Mouse (Mus musculus) intestine, embryonic 16.5 days (tissue): Measurements from ENCODE around the gene B4galnt1. TPM values are rescaled to one million over a fixed set of nuclear protein-coding genes. Genes with fewer than 3 reads are reported as not detected.
A peak's percentile ranks its signal among the peaks of the same experiment; 100 is the strongest.
"Not testable (repeated sequence)": the region's sequence is repeated elsewhere in the genome, so short reads cannot be mapped to it uniquely, and the experiment has no call there.

Experiments
- ATAC-seq: fragments of 200-750 bp; cut with Nextera tagmentation; 2 replicates; pipeline ENCODE4 v1.8.0; 2017; ENCODE audit warnings: moderate TSS enrichment, moderate library complexity
- H3K27ac ChIP-seq: fragments of 300-500 bp; sonication (generic); 2 replicates; pipeline ENCODE4 v1.5.1; 2014; ENCODE audit warnings: mild to moderate bottlenecking, low read length
- H3K27me3 ChIP-seq: fragments of 300-500 bp; sonication (generic); replicated peaks from 2 replicates; pipeline ENCODE4 v1.6.1; 2014; ENCODE audit warnings: low read length, control low read depth, mixed read lengths; ENCODE audit not compliant: control insufficient read depth, insufficient read depth
- H3K36me3 ChIP-seq: fragments of 300-500 bp; sonication (generic); 2 replicates; pipeline ENCODE4 v1.6.1; 2014; ENCODE audit warnings: low read length, control low read depth; ENCODE audit not compliant: control insufficient read depth, insufficient read depth
- H3K4me1 ChIP-seq: fragments of 300-500 bp; sonication (generic); 2 replicates; pipeline ENCODE4 v1.6.1; 2014; ENCODE audit warnings: low read length, control low read depth, mixed read lengths; ENCODE audit not compliant: control insufficient read depth, insufficient read depth
- H3K4me2 ChIP-seq: fragments of 300-500 bp; sonication (generic); 2 replicates; pipeline ENCODE4 v1.6.1; 2014; ENCODE audit warnings: low read depth, low read length, control low read depth
- H3K4me3 ChIP-seq: fragments of 300-500 bp; sonication (generic); 2 replicates; pipeline ENCODE4 v1.5.1; 2014; ENCODE audit warnings: mild to moderate bottlenecking, low read length
- H3K9ac ChIP-seq: fragments of 300-500 bp; sonication (generic); 2 replicates; pipeline ENCODE4 v1.6.1; 2014; ENCODE audit warnings: low read depth, low read length
- H3K9me3 ChIP-seq: fragments of 300-500 bp; sonication (generic); 2 replicates; pipeline ENCODE4 v1.6.1; 2016; ENCODE audit warnings: low read length, control low read depth; ENCODE audit not compliant: control insufficient read depth
- WGBS: fragments of 180-500 bp; shearing (Covaris S2); extraction: QIAGEN DNeasy Blood & Tissue Kit; methylation state at CpG from one replicate; pipeline ENCODE4 v1.1.7; 2014; 5-methylcytosine and 5-hydroxymethylcytosine counted together
- polyA plus RNA-seq: library from polyadenylated mRNA; unstranded; fragments of >200 nt; fragmentation: Nextera tagmentation; extraction: Ambion mirVana; gene quantifications from 2 replicates; pipeline ENCODE4 v1.2.1, GENCODE M21; 2015

The B4galnt1 gene
- polyA plus RNA-seq, 1 experiment from 2014 or later, result 65.6 TPM

DNA sequence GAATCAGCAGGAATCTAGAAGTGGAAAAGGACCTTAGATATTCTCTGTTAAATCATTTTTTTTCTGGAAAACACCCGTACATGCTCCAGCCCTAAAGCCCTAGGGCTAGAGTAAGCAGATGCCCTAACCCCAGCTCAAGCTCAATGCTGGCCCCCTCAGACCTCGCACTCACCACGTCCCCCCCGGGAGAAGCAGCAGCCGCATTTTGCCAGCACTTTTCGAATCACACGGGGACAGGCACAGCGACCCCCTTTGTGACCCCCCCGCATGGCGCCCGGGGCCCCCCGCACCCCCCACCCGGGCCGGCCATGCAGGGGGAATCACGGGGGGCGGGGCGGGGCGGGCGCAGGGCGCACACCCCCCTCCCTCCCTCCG is 23.0 kb downstream of the B4galnt1 start:
- 2% methylated on average over 14 of the region's 21 CpGs for WGBS

DNA sequence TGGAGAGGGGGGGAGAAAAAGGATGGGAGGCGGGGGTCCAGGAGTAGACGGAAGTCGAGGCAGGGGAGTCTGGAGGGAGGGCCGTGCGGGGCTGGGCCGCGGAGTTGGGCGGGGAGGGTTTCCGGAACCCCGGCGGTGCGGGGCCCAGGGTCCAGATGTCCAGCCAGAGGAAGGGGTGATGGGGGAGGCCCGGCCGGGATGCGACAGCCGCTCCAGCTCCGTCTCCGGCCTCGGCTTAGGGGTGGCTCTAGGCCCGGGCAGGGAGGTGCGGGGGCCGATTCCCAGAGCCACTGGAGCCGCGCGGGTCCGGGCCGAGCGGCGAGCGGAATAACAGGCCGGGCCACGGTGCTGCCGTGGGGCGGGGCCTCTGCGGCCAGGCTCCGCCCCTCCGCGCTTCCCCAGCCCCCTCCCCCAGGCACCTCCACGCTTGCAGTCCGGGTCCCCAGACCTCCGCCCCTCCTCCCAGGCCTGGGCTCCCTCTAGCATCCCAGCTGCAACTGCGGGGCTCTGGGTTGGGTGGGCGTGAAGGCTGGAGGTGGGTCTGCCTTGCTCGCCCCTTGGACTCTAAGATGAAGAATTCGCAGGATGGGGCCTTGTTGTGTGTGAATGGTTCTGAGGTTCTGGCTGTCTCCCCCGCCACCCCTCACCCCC is 23.6 kb downstream of the B4galnt1 start:
- H3K9ac ChIP-seq, result peak overlapping the region; percentile 75
- 0 out of 2 replicates have a peak, but pooled peaks cover 7% of the 10 kb centered on the region for H3K27me3 ChIP-seq
- under 1% methylated on average over 39 of the region's 46 CpGs for WGBS
- peak overlapping the region; percentile 65 for H3K4me3 ChIP-seq
- peaks cover 29% of the 10 kb centered on the region for H3K4me1 ChIP-seq
- H3K27ac ChIP-seq, result peak overlapping the region; percentile 89
- ATAC-seq, result peak; percentile 72
- peaks cover 11% of the 10 kb centered on the region; the same call in 1 of the 2 replicates for H3K36me3 ChIP-seq
- H3K9me3 ChIP-seq, result 0 out of 2 replicates have a peak, but pooled peaks cover 4% of the 10 kb centered on the region
- H3K4me2 ChIP-seq, result peak overlapping the region; percentile 72

More for the DNA sequence above, 23.0 kb downstream of the B4galnt1 start:
- 0 out of 2 replicates have a peak, but pooled peaks cover 7% of the 10 kb centered on the region for H3K27me3 ChIP-seq
- peak overlapping the region; percentile 72 for H3K4me2 ChIP-seq
- H3K27ac ChIP-seq, result peak overlapping the region; percentile 89
- 0 out of 2 replicates have a peak, but pooled peaks have one; percentile 0 for ATAC-seq
- peaks cover 32% of the 10 kb centered on the region for H3K4me1 ChIP-seq
- peaks cover 10% of the 10 kb centered on the region; the same call in 1 of the 2 replicates for H3K36me3 ChIP-seq
- peak overlapping the region; percentile 75 for H3K9ac ChIP-seq
- peak overlapping the region; percentile 65 for H3K4me3 ChIP-seq
- H3K9me3 ChIP-seq, result 0 out of 2 replicates have a peak, but pooled peaks cover 4% of the 10 kb centered on the region

DNA sequence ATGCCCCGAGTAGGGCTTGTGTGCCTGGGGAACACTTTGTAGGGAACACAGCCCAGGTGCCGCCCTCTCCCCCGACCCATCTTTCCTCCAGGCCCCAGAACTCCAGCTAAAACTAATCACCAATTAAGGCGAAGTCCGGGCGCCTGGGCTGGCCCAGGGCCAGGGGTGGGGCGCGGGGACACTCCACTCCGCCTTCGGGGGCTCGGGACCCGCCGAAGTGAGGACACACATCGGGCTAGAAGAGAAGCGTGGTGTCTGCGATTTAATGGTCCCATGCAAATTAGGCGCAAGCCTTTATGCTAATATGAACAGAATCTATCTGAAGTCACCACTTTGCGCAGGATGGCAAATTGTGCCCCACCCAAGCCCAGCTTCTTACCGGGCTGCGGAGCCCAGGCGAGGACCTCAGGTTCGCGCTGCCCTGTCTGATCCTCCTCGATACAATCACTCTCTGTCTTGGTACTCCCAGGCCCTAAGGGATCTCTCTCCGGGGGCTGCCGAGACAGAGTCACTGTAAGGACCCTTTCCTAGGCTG is 24.2 kb downstream of the B4galnt1 start:
- ATAC-seq, result peak; percentile 47
- Histone ChIP-seq H3K36me3 (peaks cover 11% of the 10 kb centered on the region; the same call in 1 of the 2 replicates), H3K27ac (peak overlapping the region; percentile 89), H3K9me3 (0 out of 2 replicates have a peak, but pooled peaks cover 4% of the 10 kb centered on the region), H3K4me1 (peaks cover 23% of the 10 kb centered on the region), H3K4me2 (peak overlapping the region; percentile 72), H3K9ac (peak overlapping the region; percentile 75), H3K4me3 (peak overlapping the region; percentile 65), H3K27me3 (0 out of 2 replicates have a peak, but pooled peaks cover 7% of the 10 kb centered on the region)
- WGBS, result under 1% methylated on average over 26 of the region's 26 CpGs

GRCm38 (mm10) chr10:127189651-127190381 is 24.8 kb downstream of the B4galnt1 start, which contains the start of gene Arhgef25:
Arhgef25 (minus strand) TSS chr10:127190083.
- Histone ChIP-seq H3K4me2 (peak within 1 kb of the TSS; percentile 72), H3K36me3 (peaks cover 11% of the 10 kb centered on the region; the same call in 1 of the 2 replicates), H3K9me3 (0 out of 2 replicates have a peak, but pooled peaks cover 4% of the 10 kb centered on the region), H3K4me3 (peak within 1 kb of the TSS; percentile 65), H3K27me3 (0 out of 2 replicates have a peak, but pooled peaks cover 4% of the 10 kb centered on the region), H3K27ac (peak within 1 kb of the TSS; percentile 89), H3K9ac (peak within 1 kb of the TSS; percentile 75), H3K4me1 (peaks cover 29% of the 10 kb centered on the region)
- 8% methylated on average over 35 of the region's 35 CpGs for WGBS
- ATAC-seq, result peak; percentile 38

DNA sequence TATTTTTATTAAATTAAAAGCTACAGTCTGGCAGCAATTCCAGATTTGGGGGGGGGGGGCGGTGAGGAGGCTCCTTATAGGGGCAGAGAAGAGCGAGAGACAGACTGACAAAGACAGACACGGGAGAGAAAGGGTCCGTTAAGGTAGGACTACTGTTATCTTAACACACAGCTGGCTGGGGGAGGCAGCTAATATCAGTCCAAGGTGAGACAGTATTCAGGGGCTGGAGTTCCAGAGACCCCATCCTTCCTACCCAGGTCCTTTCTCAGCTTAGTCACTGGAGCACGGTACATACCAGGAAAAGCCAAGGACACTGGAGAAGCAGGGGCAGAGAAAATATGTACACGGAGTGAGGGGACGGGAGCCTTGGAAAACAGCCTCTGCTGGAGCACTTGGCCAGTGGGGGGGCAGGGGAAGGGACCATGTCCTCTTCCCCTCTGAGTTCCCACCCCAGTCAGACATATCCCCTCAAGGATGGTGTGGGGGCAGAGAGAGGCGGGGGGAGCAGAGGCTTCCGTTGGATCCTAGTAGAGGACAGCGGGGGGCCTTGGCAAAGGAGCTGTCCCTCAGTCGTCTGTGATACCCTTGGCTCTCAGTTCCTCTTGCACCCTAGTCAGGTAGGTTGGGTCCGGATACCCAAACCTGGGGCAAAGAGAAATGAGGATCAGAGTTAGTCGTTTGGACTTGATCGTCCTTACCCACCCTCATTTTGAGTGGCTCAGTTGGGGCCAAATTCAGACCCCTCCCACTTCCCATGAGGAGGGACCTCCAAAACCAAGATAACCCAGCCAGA is 25.6 kb downstream of the B4galnt1 start:
- H3K4me2 ChIP-seq, result peak overlapping the region; percentile 72
- 53% methylated on average over 14 of the region's 14 CpGs for WGBS
- ATAC-seq, result no peak
- H3K9ac ChIP-seq, result peak overlapping the region; percentile 75
- peaks cover 32% of the 10 kb centered on the region for H3K4me1 ChIP-seq
- peak overlapping the region; percentile 65; the same call in 1 of the 2 replicates for H3K4me3 ChIP-seq
- 0 out of 2 replicates have a peak, but pooled peaks cover 4% of the 10 kb centered on the region for H3K27me3 ChIP-seq
- 0 out of 2 replicates have a peak, but pooled peaks cover 4% of the 10 kb centered on the region for H3K9me3 ChIP-seq
- peaks cover 11% of the 10 kb centered on the region; the same call in 1 of the 2 replicates for H3K36me3 ChIP-seq
- H3K27ac ChIP-seq, result peak overlapping the region; percentile 89

GRCm38 (mm10) chr10:127191191-127192056 is 26.4 kb downstream of the B4galnt1 start:
- Histone ChIP-seq H3K27ac (no peak overlapping the region), H3K36me3 (peaks cover 11% of the 10 kb centered on the region; the same call in 1 of the 2 replicates), H3K9me3 (0 out of 2 replicates have a peak, but pooled peaks cover 4% of the 10 kb centered on the region), H3K4me1 (peaks cover 32% of the 10 kb centered on the region), H3K4me2 (no peak overlapping the region), H3K4me3 (no peak overlapping the region), H3K9ac (no peak overlapping the region), H3K27me3 (0 out of 2 replicates have a peak, but pooled peaks cover 4% of the 10 kb centered on the region)
- ATAC-seq, result no peak
- 85% methylated on average over 19 of the region's 19 CpGs for WGBS

DNA sequence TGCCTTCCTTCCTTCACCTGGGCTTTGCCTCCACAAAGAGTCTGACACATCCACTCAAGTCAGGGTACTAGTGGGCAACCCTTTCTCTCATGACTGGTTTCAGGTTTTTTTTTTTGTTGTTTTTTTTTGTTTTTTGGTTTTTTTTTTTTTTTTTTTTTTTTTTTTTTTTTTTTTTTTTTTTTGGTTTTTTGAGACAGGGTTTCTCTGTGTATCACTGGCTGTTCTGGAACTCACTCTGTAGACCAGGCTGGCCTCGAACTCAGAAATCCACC is 27.0 kb downstream of the B4galnt1 start:
- 68% methylated on average over 1 of the region's 1 CpGs for WGBS
- not testable (repeated sequence) for H3K36me3 ChIP-seq, H3K4me2 ChIP-seq, H3K27ac ChIP-seq, H3K27me3 ChIP-seq, H3K9ac ChIP-seq, H3K4me3 ChIP-seq, ATAC-seq, H3K9me3 ChIP-seq
- peaks cover 35% of the 10 kb centered on the region for H3K4me1 ChIP-seq

- 0 out of 2 replicates have a peak, but pooled peaks cover 2% of the 10 kb centered on the region for H3K27me3 ChIP-seq
- H3K36me3 ChIP-seq, result peaks cover 8% of the 10 kb centered on the region; the same call in 1 of the 2 replicates
- no peak overlapping the region for H3K4me2 ChIP-seq
- H3K9me3 ChIP-seq, result no peaks in the 10 kb centered on the region
- ATAC-seq, result no peak
- peaks cover 31% of the 10 kb centered on the region for H3K4me1 ChIP-seq
- 80% methylated on average over 9 of the region's 9 CpGs for WGBS
- no peak overlapping the region for H3K27ac ChIP-seq
- H3K4me3 ChIP-seq, result no peak overlapping the region
- H3K9ac ChIP-seq, result no peak overlapping the region
Measured at GRCm38 (mm10) chr10:127193011-127193410, 28.0 kb downstream of the B4galnt1 start.
